Mouse (Mus musculus) intestine, embryonic 14.5 days (tissue): ENCODE results near the gene Cacng4. TPM values are rescaled to one million over a fixed set of nuclear protein-coding genes. Genes with fewer than 3 reads are reported as not detected.

Source experiments
- polyA plus RNA-seq: library from polyadenylated mRNA; unstranded; fragments of >200 nt; fragmentation: Nextera tagmentation; extraction: Ambion mirVana; gene quantifications from 2 replicates; pipeline ENCODE4 v1.2.1, GENCODE M21; 2014

Gene Cacng4
- polyA plus RNA-seq, 1 experiment from 2014 or later = 7.7 TPM

Other genes starting within 250 kb of the Cacng4 start
- 22.2 and 22.6 TPM in 2 replicates for gene Helz, start 246.6 kb downstream of the Cacng4 start, polyA plus RNA-seq
- gene Cacng1, start 78.0 kb downstream of the Cacng4 start, polyA plus RNA-seq = not detected in 2 replicates
- 0.43 and 0.55 TPM in 2 replicates for gene Cacng5, start 120.5 kb upstream of the Cacng4 start, polyA plus RNA-seq